Mouse (Mus musculus): ENCODE data around the gene Phc2. TPM values are rescaled to one million over a fixed set of nuclear protein-coding genes. Genes with fewer than 3 reads are reported as not detected.

Phc2 gene
- total RNA-seq, 4 experiments from 2014 or later, result 26.8 to 38.7 (median 30.2) TPM

- no peak for DNase-seq (ENCODE audit: low spot score)
These were observed 8.6 kb upstream of the Phc2 start for GRCm38 (mm10) chr4:128645896-128646295.

GRCm38 (mm10) chr4:128646762-128647161, 7.7 kb upstream of the Phc2 start:
- no peak for DNase-seq (ENCODE audit: low spot score)

- no peak for DNase-seq (ENCODE audit: low spot score)
These were observed 5.8 kb upstream of the Phc2 start for GRCm38 (mm10) chr4:128648567-128649255.

- no peak for DNase-seq (ENCODE audit: low spot score)
These were observed 3.0 kb upstream of the Phc2 start for GRCm38 (mm10) chr4:128651530-128651929.

GRCm38 (mm10) chr4:128652584-128653298, 1.8 kb upstream of the Phc2 start:
- no peak for DNase-seq (ENCODE audit: low spot score)

GRCm38 (mm10) chr4:128655446-128655845, 944 bp downstream of the Phc2 start:
- no peak for DNase-seq (ENCODE audit: low spot score)

GRCm38 (mm10) chr4:128660196-128660595, 5.7 kb downstream of the Phc2 start:
- DNase-seq (ENCODE audit: low spot score), result no peak

GRCm38 (mm10) chr4:128661063-128661462, 6.6 kb downstream of the Phc2 start:
- no peak for DNase-seq (ENCODE audit: low spot score)

- DNase-seq (ENCODE audit: low spot score), result no peak
These were observed 9.5 kb downstream of the Phc2 start for GRCm38 (mm10) chr4:128664002-128664401.

GRCm38 (mm10) chr4:128666362-128666761, 11.9 kb downstream of the Phc2 start:
- DNase-seq (ENCODE audit: low spot score), result peak; percentile 30

GRCm38 (mm10) chr4:128667195-128667594, 12.7 kb downstream of the Phc2 start:
- DNase-seq (ENCODE audit: low spot score), result peak; percentile 7

- no peak for DNase-seq (ENCODE audit: low spot score)
These were observed 14.7 kb downstream of the Phc2 start for GRCm38 (mm10) chr4:128669229-128669628.

GRCm38 (mm10) chr4:128670566-128671191, 16.2 kb downstream of the Phc2 start:
- DNase-seq (ENCODE audit: low spot score), result peak; percentile 24

- DNase-seq (ENCODE audit: low spot score), result no peak
These were observed 18.0 kb downstream of the Phc2 start for GRCm38 (mm10) chr4:128672494-128672893.

- no peak for DNase-seq (ENCODE audit: low spot score)
These were observed 24.2 kb downstream of the Phc2 start for GRCm38 (mm10) chr4:128678564-128679217.

- no peak for DNase-seq (ENCODE audit: low spot score)
These were observed 26.6 kb downstream of the Phc2 start for GRCm38 (mm10) chr4:128681126-128681525.

- no peak for DNase-seq (ENCODE audit: low spot score)
These were observed 27.8 kb downstream of the Phc2 start for GRCm38 (mm10) chr4:128682281-128682680.

GRCm38 (mm10) chr4:128683706-128684105, 29.2 kb downstream of the Phc2 start:
- DNase-seq (ENCODE audit: low spot score), result no peak

GRCm38 (mm10) chr4:128684108-128684507, 29.6 kb downstream of the Phc2 start:
- DNase-seq (ENCODE audit: low spot score), result no peak

GRCm38 (mm10) chr4:128688513-128688913, 34.0 kb downstream of the Phc2 start:
- no peak for DNase-seq (ENCODE audit: low spot score)

- no peak for DNase-seq (ENCODE audit: low spot score)
These were observed 34.5 kb downstream of the Phc2 start for GRCm38 (mm10) chr4:128688976-128689375.

GRCm38 (mm10) chr4:128689739-128690304, 35.3 kb downstream of the Phc2 start:
- DNase-seq (ENCODE audit: low spot score), result no peak

Measured in heart, adult 8-10 months (tissue).